Mouse (Mus musculus) heart, postnatal 4 days (tissue): ENCODE results near the gene Troap. TPM values are rescaled to one million over a fixed set of nuclear protein-coding genes. Genes with fewer than 3 reads are reported as not detected.
"Not testable (repeated sequence)": the region's sequence is repeated elsewhere in the genome, so short reads cannot be mapped to it uniquely, and the experiment has no call there.

Experiments
- DNase-seq: peaks from one replicate; pipeline ENCODE4 v3.0.0; 2021
- total RNA-seq, 2 experiments: library from RNA; stranded (reverse); gene quantifications; 2 replicates each; pipeline ENCODE4 v1.2.3; 2021

The Troap gene
- total RNA-seq, 2 experiments from 2014 or later: 17.8 to 18.7 TPM

- no peak for DNase-seq
Observed at GRCm38 (mm10) chr15:99040920-99041856, 33.2 kb upstream of the Troap start.

GRCm38 (mm10) chr15:99042334-99042733 lies 32.0 kb upstream of the Troap start:
- DNase-seq: no peak

GRCm38 (mm10) chr15:99044854-99045253 lies 29.5 kb upstream of the Troap start:
- peak; percentile 49 for DNase-seq

DNA sequence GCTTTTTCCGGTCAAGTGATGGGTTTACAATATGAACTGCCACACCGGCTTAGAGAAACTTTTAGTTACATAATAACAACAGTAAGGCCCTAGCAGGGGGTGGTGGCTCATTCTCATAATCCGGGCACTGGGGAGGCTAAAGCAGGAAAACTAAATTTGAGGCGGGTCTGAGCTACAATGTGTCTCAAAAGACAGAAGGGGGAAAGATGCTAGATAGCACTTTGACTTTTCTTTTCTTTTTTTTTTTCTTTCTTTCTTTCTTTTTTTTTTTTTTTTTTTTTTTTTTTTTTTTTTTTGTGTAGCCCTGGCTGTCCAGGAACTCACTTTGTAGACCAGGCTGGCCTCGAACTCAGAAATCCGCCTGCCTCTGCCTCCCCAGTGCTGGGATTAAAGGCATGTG lies 28.6 kb upstream of the Troap start:
- not testable (repeated sequence) for DNase-seq

- DNase-seq: peak; percentile 60
Observed at GRCm38 (mm10) chr15:99049473-99050253, 24.7 kb upstream of the Troap start.

- no peak for DNase-seq
Observed at GRCm38 (mm10) chr15:99053373-99053772, 21.0 kb upstream of the Troap start.

- DNase-seq: no peak
Observed at GRCm38 (mm10) chr15:99055040-99055439, 19.3 kb upstream of the Troap start, which contains the start of gene Prph. Gene Prph (plus strand): TSS chr15:99055174.

GRCm38 (mm10) chr15:99055511-99055961 lies 18.8 kb upstream of the Troap start:
- DNase-seq: peak; percentile 41

DNA sequence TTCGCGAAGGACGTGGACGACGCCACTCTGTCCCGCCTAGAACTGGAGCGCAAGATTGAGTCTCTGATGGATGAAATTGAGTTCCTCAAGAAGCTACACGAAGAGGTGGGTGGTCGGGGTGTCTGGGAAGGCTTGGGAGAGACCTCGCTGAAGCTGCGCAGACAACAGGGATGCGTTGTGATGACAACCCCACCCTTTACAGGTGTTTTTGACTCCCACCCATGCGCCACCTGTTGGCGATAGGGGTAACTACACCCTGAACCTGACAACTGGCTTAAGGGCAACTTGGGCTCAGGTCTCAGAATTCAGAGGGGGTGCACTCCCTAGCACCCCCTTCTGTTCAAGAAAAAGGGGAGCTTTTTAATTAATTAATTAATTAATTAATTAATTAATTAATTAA lies 18.0 kb upstream of the Troap start:
- DNase-seq: peak; percentile 45

DNA sequence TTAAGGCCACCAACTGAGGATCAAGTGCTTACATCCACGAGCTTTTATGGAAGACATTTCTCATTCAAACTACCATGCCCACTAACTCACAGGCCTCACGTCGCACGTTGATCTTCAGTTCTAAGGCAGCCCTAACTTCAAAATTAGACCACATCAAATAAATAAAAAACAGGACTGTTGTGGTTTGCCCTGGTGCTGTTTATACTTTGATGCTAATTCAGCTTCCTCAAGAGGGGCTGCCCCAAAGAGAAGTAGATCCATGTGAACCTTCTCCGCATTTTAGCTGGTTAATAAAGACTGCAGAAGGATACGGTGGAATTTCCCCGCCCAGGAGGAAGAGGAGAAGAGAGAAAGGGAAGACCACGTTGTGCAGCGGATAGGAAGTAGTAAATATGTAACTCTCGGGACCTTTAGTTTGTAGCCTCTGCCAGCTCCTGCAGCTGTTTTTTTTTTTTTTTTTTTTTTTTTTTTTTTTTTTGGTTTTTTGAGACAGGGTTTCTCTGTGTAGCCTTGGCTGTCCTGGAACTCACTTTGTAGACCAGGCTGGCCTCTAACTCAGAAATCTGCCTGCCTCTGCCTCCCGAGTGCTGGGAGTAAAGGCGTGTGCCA lies 8.7 kb upstream of the Troap start:
- no peak for DNase-seq

DNA sequence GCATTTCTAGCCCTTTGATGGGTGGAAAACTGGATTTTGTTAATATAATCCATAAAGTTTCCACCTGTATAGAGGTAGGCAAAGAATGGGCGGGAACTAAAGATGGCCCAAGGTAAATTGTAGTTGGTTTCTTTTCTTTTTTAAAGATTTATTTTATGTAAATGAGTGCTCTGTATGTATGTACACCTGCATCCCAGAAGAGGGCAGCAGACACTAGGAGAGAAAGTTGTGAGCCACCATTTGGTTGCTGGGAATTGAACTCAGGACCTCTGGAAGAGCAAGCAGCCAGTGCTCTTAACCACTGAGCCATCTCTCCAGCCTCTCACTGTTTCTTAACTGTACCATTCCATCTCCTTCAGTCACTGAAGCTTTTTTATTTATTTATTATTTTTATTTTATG lies 2.4 kb upstream of the Troap start:
- no peak for DNase-seq

- DNase-seq: peak; percentile 98
Observed at GRCm38 (mm10) chr15:99074600-99075333, 392 bp downstream of the Troap start.

DNA sequence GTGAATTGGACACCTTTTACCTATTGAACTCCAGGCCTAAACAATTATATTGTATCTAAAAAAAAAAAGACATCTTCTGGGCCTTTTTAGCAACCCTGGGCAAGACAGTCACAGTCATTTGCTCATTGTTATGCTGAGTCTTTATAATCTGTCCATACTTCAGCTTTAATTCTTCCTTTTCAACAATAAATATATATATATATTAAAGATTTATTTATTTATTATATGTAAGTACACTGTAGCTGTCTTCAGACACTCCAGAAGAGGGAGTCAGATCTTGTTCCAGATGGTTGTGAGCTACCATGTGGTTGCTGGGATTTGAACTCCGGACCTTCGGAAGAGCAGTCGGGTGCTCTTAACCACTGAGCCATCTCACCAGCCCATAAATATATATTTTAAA lies 1.6 kb downstream of the Troap start:
- DNase-seq: not testable (repeated sequence)

DNA sequence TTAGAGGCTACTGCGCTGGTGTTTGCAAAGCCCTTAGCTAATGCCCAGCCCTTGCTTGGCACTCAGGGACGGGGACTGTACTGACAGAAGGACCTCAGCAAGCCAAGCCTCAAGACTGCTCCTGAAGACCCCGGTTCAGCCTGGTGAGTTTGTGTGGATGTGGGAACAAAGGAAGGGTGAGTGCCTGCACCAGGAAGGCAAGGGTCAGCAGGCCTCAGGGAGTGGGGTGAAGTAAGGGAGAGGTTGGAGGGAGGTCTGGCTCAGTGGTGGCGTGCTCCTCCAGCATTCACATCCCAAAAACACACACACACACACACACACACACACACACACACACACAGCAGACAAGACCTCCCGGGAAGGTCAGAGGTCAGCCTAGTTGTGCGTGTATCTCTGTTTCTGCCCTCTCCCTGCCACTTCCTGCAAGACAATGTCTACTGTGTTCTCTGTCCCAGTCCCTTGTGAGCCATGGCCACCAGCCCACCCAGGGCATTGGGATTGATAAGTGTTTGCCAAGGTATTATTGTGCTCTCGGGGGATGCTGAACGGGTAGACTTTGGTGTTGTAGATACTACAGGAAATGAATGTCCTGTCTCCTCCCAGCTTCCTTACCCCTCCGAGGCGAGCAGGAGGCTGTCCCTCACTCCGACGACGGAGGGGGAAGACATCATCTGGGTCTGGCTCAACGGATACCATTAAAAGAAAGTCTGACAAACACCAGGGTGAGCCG lies 4.0 kb downstream of the Troap start:
- no peak for DNase-seq

- no peak for DNase-seq
Observed at GRCm38 (mm10) chr15:99079804-99080203, 5.4 kb downstream of the Troap start.

DNA sequence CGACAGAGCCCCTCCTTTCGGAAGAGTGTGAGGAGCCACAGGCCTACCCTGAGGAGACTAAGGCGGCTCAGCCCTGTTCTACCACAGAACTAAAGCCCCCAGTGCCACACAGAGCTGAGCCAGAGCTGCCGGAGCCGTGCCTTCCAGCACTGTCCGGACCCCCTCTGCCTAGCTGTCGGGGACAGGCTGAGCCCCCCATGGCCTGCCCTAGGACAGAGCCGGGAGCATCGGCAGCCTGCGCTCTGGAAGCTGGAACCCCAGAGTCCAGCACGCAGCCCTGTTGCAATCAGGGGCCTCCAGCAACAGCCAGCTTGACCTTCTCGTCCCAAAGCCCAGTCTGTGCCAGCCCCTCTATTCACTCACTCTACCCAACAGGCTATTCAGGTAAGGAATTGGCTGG lies 7.9 kb downstream of the Troap start:
- no peak for DNase-seq

GRCm38 (mm10) chr15:99082840-99083239 lies 8.5 kb downstream of the Troap start:
- no peak for DNase-seq

GRCm38 (mm10) chr15:99083258-99083657 lies 8.9 kb downstream of the Troap start:
- peak; percentile 69 for DNase-seq

- no peak for DNase-seq
Observed at GRCm38 (mm10) chr15:99083867-99084557, 9.6 kb downstream of the Troap start.

GRCm38 (mm10) chr15:99084618-99085017 lies 10.2 kb downstream of the Troap start:
- no peak for DNase-seq

DNA sequence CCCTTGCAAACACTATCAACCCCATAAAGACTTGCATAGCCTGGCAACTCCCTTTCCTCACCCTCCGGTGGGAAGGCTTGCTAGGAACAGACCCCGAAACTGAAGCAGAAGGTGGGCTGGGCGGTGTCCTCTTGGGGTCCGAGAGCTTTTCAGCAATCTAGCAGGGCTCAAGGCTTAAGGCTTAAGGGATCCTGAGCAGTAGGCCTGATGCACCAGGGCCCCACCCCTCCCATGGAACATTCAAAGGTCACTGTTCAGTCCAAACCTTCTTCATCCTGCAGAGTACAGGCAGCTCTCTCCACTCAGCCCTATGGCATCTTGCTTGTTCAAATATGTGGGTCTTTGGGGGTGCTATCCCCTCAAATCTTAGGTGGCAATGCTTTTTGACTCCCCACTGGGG lies 11.6 kb downstream of the Troap start:
- no peak for DNase-seq
